Mouse (Mus musculus) adrenal gland, postnatal 4 days (tissue): ENCODE measurements around the gene Olfr984. TPM values are rescaled to one million over a fixed set of nuclear protein-coding genes. Genes with fewer than 3 reads are reported as not detected.

Experiments
- DNase-seq, 2 experiments: peaks; one replicate each; pipeline ENCODE4 v3.0.0; 2021 to 2022; ENCODE audit warnings: low spot score in 2 of 2, mixed read lengths in 2 of 2
- long read RNA-seq, 2 experiments: library from polyadenylated mRNA; stranded (forward); transcript quantifications; one replicate each; pipeline ENCODE4 v2.0.0; 2021
- total RNA-seq, 2 experiments: library from RNA; stranded (reverse); gene quantifications; 2 replicates each; pipeline ENCODE4 v1.2.3; 2021

Olfr984 gene
- total RNA-seq: not detected
- long read RNA-seq, experiment 1: 0 reads
- long read RNA-seq, experiment 2: 0 reads

- no peak for DNase-seq
Measured at GRCm38 (mm10) chr9:40114106-40114505, at the start of gene Olfr984. Gene Olfr984 (minus strand): TSS chr9:40114206.

- no peak for DNase-seq
Measured at GRCm38 (mm10) chr9:40155118-40155644, 41.2 kb upstream of the Olfr984 start.

- DNase-seq: no peak
Measured at GRCm38 (mm10) chr9:40141544-40141943, 27.5 kb upstream of the Olfr984 start.

- no peak for DNase-seq
Measured at GRCm38 (mm10) chr9:40139484-40139883, 25.5 kb upstream of the Olfr984 start.

- DNase-seq: no peak
Measured at GRCm38 (mm10) chr9:40136987-40137688, 23.1 kb upstream of the Olfr984 start.

- DNase-seq: no peak
Measured at GRCm38 (mm10) chr9:40130556-40130955, 16.6 kb upstream of the Olfr984 start.

- DNase-seq: no peak
Measured at GRCm38 (mm10) chr9:40130084-40130483, 16.1 kb upstream of the Olfr984 start, which contains the start of gene Olfr985. Gene Olfr985 (minus strand): TSS chr9:40130184.

GRCm38 (mm10) chr9:40117287-40117659, 3.3 kb upstream of the Olfr984 start:
- DNase-seq: no peak

- DNase-seq: no peak
Measured at GRCm38 (mm10) chr9:40116645-40117286, 2.8 kb upstream of the Olfr984 start.

GRCm38 (mm10) chr9:40094769-40095168, 19.2 kb downstream of the Olfr984 start:
- no peak for DNase-seq

GRCm38 (mm10) chr9:40093495-40093894, 20.5 kb downstream of the Olfr984 start, which contains the start of gene Olfr983:
Gene Olfr983 (minus strand): TSS chr9:40093595.
- DNase-seq: no peak

- DNase-seq: no peak
Measured at GRCm38 (mm10) chr9:40073529-40073928, 40.5 kb downstream of the Olfr984 start, which contains the start of gene Olfr982. Gene Olfr982 (plus strand): TSS chr9:40073829.

GRCm38 (mm10) chr9:40050138-40050537, 63.9 kb downstream of the Olfr984 start:
- no peak for DNase-seq

Other genes starting within 250 kb of the Olfr984 start
- not detected for gene Olfr972, start 247.8 kb downstream of the Olfr984 start, total RNA-seq
- gene Olfr229, start 206.9 kb downstream of the Olfr984 start, total RNA-seq: not detected
- gene Olfr974, start 176.7 kb downstream of the Olfr984 start, total RNA-seq: not detected
- not detected for gene Olfr975, start 162.2 kb downstream of the Olfr984 start, total RNA-seq
- gene Olfr976, start 153.1 kb downstream of the Olfr984 start, total RNA-seq: not detected
- not detected for gene Olfr978, start 122.1 kb downstream of the Olfr984 start, total RNA-seq
- not detected for gene Olfr979, start 110.7 kb downstream of the Olfr984 start, total RNA-seq
- not detected for gene Olfr980, start 104.6 kb downstream of the Olfr984 start, total RNA-seq
- gene Olfr981, start 92.7 kb downstream of the Olfr984 start, total RNA-seq: not detected
- not detected for gene Olfr982, start 40.4 kb downstream of the Olfr984 start, total RNA-seq
- not detected for gene Olfr983, start 20.6 kb downstream of the Olfr984 start, total RNA-seq
- gene Olfr985, start 16.0 kb upstream of the Olfr984 start, total RNA-seq: not detected
- gene Tmem225, start 33.9 kb upstream of the Olfr984 start, total RNA-seq: not detected
- gene Olfr986, start 66.7 kb upstream of the Olfr984 start, total RNA-seq: not detected
- gene Zfp202, start 78.1 kb upstream of the Olfr984 start, total RNA-seq: 1 to 10 TPM; 8.0 to 8.1 TPM
- gene Scn3b, start 155.0 kb upstream of the Olfr984 start, total RNA-seq: 10 to 100 TPM; 12.6 to 17.1 TPM